Mouse (Mus musculus) yolk sac, embryonic 10.5 days (tissue): ENCODE data around the gene Syt8.
"Not testable (repeated sequence)": the region's sequence is repeated elsewhere in the genome, so short reads cannot be mapped to it uniquely, and the experiment has no call there.

Experiments
- DNase-seq: peaks from one replicate; pipeline ENCODE4 v3.0.0-alpha.2; 2017; ENCODE audit warnings: low spot score

The Syt8 gene

GRCm38 (mm10) chr7:142434137-142434865 lies at the start of gene Syt8:
Syt8 (plus strand) TSS chr7:142434850.
- peak; percentile 56 for DNase-seq

DNA sequence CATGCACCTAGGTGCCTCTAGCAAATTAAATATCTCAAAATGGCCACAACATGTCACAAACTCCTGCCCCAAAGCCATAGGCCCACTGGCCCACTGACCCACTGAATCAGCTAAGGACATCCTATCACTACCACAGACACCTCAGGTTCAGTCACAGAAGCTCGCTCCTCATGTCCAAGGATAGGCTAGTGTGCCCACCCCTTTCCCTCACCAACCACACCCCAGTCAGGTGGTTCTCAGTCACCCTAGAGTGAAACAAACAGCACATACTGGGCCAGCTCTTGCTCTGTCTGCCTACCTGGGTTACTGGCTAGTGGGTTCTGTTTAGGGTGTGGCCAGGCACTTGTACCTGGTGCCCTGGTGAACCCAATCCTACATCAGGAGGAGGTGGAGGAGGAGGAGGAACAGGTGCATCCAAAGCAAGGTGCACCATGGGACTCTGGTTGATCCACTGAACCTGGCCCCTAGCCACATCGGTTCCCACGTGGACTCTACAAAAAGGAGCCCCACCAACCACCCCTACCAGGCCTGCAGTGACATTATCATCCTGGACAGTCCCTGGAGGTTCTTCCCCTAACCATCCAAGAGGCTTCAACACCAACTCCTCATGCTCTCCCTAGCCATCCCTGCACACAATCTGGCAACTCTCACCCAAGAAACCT lies 48.8 kb upstream of the Syt8 start:
- DNase-seq: no peak

DNA sequence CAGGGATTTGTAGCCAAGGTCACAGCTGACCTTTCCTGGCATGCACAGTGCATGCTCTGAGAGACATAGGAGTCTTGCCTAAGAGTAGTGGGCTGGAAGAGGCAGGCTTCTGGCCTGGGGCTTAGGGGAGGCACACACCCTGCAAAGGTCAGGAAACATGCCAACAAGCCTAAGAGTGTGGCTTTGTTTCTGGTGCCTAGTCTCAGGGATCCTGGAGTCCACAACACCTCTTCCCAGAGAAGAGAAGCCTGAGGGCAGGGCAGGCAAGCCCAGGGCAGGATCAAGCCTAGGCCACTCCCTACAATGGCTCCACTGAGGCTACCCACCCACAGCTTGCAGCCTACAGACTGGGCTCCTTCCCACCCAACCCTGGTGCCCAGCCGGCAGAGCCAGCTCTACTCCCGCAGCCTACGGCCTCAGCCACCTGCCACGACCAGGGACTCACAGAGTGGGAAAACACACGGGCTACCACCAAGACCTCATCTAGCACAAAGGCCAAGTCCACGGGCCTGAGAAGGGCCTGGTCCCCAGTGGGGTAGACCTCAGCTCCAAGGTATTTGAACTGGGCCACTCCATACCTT lies 47.9 kb upstream of the Syt8 start:
- DNase-seq: no peak

DNA sequence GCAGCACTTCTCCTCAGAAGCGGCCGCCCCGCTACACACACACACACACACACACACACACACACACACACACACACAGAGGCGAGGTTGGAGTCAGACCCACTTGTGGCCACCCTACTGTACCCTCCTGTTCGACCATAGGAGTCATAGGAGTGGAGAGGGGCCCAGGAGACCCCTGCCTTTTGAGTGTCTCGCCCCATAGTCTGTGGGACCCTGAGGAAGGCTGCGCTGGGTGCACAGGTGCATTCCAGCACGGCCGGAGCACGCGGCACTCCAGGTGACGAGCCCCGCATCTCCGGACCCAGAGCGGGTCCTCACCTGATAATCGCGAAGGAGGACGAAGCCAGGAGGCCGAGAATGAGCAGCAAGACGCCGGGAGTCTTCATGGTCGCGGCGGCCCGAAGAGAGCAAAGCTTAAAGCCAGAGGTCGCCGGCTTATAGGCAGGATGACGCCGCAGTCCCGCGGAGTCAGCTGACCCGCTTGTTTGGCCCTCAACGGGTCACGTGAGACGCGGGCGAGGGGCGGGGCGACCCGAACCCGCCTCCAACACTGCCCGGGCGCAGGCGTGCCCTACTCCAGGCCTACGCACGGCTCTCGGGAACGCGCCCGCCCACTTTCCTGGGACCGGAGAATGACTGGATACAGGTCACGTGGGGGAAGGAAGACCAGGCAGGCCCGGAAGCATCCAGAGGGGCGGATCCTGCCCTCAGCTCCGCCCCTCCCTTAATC lies 47.1 kb upstream of the Syt8 start, which contains the start of gene Ctsd:
Gene Ctsd, minus strand, starts transcription at position 620 of the 730 bp plus-strand sequence.
- peak; percentile 97 for DNase-seq

GRCm38 (mm10) chr7:142388198-142388597 lies 46.5 kb upstream of the Syt8 start:
- no peak for DNase-seq

- DNase-seq: no peak
Measured at GRCm38 (mm10) chr7:142388740-142389139, 45.9 kb upstream of the Syt8 start.

DNA sequence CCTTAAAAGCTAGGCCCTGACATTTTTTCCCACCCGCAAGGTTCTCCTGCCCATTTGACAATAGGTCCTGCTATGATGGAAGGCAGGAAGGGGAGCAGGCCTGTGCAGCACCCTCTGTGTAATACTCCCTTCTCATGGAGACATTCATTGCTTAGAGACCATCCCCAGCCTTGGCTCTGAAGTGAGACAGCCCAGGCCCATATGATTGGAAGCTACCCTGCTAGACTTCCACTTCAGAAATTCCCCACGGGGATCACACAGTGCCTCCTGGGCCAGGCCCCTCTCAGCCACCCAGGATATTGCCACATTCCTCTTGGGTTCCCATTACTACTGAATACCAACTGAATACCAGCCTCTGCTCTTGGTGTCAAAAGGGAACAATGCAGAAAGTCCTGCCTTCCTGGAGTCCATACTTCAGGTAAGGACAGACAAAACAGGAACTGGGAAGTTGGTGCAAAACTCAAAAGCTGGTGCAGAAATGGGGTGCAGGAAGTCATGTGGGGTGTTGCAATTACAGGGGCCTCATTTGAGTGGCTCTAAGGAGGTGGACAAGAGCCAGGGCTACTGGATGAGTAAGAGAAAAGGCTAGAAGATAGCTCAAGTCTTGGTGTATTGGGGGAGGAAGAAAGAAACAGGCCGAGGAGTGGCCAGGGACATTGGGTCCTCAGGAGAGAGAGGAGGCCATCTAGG lies 44.5 kb upstream of the Syt8 start:
- DNase-seq: no peak

DNA sequence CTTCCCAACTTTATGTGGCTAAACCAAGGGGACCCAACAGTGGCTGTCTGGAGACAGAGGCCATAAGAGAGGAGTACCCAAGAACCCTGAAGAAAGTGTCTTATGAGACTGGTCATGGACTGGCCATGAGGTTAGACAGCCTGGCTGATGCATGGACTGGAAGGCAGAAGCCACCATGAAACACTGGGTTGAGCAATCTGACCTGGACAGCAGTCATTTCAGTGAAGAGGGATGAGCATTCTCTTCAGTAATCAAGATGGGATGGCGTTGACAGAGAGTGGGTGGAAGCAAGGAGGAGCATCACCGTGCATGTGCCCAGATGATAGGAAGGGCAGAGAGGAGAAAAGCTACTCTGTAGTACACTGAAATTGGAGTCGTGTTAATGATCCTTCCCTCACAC lies 43.5 kb upstream of the Syt8 start:
- no peak for DNase-seq

DNA sequence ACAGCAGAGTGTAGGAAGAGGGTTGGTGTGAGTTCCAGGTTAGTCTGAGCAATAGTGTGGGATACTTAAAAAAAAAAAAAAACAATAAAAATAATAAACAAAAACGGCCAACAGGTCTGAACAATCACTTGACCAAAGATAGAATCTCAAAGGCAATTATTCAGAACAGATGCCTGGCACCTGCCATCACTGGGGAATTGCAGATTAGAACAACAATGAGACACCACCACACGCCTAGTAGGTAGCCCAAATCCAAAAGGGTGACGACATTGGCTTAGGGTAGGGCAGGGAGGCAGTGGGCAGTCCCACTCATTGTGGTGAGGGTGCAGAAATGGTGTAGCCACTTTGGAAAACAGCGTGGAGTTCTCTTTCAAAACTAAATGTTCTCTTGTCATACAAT lies 43.0 kb upstream of the Syt8 start:
- DNase-seq: no peak

DNA sequence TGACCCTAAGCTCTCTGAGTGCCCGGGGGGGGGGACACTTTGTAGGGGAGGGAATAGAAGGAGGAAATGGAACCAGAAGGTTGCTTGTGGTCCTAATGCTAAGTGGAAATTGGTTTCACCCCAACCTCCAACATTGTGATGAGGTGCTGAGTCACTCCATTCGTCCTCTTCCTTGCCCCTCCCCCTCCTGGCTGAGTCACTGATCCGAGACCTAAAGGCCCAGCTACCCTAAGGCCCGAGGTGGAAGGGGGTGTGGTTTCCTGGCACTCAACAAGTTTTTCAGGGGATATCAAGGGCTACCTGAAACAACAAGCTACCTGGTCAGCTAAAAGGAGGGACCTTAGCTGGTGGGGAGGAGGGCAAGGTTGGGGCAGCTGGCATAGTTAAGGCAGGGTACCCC lies 41.5 kb upstream of the Syt8 start:
- DNase-seq: peak; percentile 42

GRCm38 (mm10) chr7:142394261-142395190 lies 40.1 kb upstream of the Syt8 start:
- no peak for DNase-seq

DNA sequence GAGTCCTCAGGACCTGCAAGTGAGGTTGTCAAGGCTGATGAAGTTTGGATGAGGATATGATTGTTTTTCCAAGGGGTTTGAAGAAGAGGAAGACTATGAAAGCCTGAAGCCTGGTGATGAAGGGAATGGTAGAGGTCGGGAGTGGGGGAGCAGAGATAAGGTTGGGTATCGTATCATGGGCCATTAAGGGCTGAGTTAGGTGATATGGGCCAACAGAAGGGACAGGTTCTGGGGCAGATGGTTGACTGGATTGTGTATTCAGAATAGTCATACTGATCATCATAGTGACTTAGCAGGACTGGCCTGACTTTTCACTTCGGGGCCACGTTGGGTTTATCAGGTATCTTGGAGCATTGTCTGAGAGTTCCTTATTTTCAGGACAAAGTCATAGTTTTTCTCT lies 39.2 kb upstream of the Syt8 start:
- no peak for DNase-seq

- no peak for DNase-seq
Measured at GRCm38 (mm10) chr7:142396611-142397010, 38.0 kb upstream of the Syt8 start.

GRCm38 (mm10) chr7:142398052-142398451 lies 36.6 kb upstream of the Syt8 start:
- peak; percentile 43 for DNase-seq

GRCm38 (mm10) chr7:142399250-142399649 lies 35.4 kb upstream of the Syt8 start:
- no peak for DNase-seq

DNA sequence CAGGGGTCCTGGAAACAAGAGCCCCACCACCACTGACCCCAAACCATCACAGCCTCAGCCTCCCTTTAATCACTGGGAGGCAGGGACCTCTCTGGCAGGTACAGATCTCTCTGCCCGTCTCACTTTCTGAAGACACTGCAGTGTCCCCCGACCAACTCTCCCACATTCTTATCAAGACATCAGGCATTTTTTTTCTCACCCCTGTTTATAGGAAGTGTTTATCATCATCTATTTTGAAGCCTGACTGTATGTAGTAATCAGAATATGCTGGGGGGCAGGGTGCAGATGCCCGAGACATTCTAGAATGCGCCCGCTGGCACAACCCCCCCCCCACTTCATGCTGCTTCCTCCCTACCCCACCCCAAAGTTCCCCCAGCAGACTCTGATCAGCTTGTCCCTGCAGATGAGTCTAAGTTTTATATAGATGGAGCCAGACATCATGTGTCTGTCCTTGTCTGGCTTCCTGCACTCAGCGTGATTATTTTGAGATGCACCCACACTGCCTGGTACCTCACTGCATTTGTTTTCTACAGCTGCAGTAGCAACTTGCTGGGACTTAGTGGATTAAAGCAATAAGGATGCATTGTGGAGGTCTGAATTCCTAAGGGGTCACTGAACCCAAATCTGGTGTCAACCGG lies 34.4 kb upstream of the Syt8 start:
- no peak for DNase-seq

GRCm38 (mm10) chr7:142400750-142401142 lies 33.9 kb upstream of the Syt8 start:
- no peak for DNase-seq

- no peak for DNase-seq
Measured at GRCm38 (mm10) chr7:142403591-142403990, 31.1 kb upstream of the Syt8 start.

- not testable (repeated sequence) for DNase-seq
Measured at GRCm38 (mm10) chr7:142405134-142405533, 29.5 kb upstream of the Syt8 start.

DNA sequence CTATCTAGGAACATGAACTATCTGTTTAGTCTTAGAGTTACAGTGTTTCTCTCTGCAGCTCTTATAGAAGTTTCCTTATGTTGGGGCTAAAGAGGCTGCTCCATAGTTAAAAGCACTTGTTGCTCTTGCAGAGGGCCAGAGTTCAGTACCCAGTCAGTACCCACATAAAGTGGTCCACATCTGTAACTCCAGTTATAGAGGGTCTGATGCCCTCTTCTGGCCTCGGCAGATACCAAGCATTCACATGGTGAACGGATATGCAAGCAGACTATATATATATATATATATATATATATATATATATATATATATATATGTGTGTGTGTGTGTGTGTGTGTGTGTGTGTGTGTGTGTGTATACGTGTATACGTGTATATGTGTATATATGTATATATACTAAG lies 26.7 kb upstream of the Syt8 start:
- DNase-seq: no peak
